Mouse (Mus musculus) v-Abl transformed pro-B cells (cell line): ENCODE measurements around the gene Scly.

Experiments used
- in situ Hi-C, 2 experiments: fragments of 400-800 bp; cut with MboI; formaldehyde crosslinking; loops; one replicate each; pipeline ENCODE4 v1.15.1; 2025; ENCODE audit not compliant: unreplicated experiment in 2 of 2

Gene Scly

GRCm38 (mm10) chr1:91351249-91351648 lies 53.1 kb downstream of the Scly start:
- in situ Hi-C loops = loop anchor here in 1 of 2 experiments (25.0 kb wide), 1 partner anchor 389 kb away; the partner anchor contains the start of genes Prlh and Rab17

GRCm38 (mm10) chr1:91352277-91352676 lies 54.1 kb downstream of the Scly start:
- in situ Hi-C loops = loop anchor here in 1 of 2 experiments (25.0 kb wide), 1 partner anchor 390 kb away; the partner anchor contains the start of genes Prlh and Rab17

GRCm38 (mm10) chr1:91356105-91356504 lies 58.0 kb downstream of the Scly start:
- in situ Hi-C loops = loop anchor here in 1 of 2 experiments (25.0 kb wide), 1 partner anchor 394 kb away; the partner anchor contains the start of genes Prlh and Rab17

GRCm38 (mm10) chr1:91362113-91362512 lies 64.0 kb downstream of the Scly start:
- in situ Hi-C loops = loop anchor here (10.0 to 25.0 kb wide), 2 partner anchors 123 to 400 kb away; partner anchors contain the start of genes Prlh (in 1 of the 2) and Rab17 (in 1 of the 2)

GRCm38 (mm10) chr1:91364822-91365644 lies 66.9 kb downstream of the Scly start:
- in situ Hi-C loops = loop anchor here (10.0 to 25.0 kb wide), 2 partner anchors 120 to 403 kb away; partner anchors contain the start of genes Prlh (in 1 of the 2) and Rab17 (in 1 of the 2)

GRCm38 (mm10) chr1:91365816-91366214 lies 67.7 kb downstream of the Scly start:
- in situ Hi-C loops = loop anchor here (10.0 to 25.0 kb wide), 2 partner anchors 119 to 404 kb away; partner anchors contain the start of genes Prlh (in 1 of the 2) and Rab17 (in 1 of the 2)

- in situ Hi-C loops = loop anchor here (10.0 to 25.0 kb wide), 2 partner anchors 118 to 404 kb away; partner anchors contain the start of genes Prlh (in 1 of the 2) and Rab17 (in 1 of the 2)
These were observed 68.3 kb downstream of the Scly start, which contains the start of gene Erfe for GRCm38 (mm10) chr1:91366215-91367108. Erfe (plus strand) TSS chr1:91366430.

- in situ Hi-C loops = loop anchor here (10.0 to 25.0 kb wide), 2 partner anchors 118 to 405 kb away; partner anchors contain the start of genes Prlh (in 1 of the 2) and Rab17 (in 1 of the 2)
These were observed 69.2 kb downstream of the Scly start for GRCm38 (mm10) chr1:91367295-91367694.

GRCm38 (mm10) chr1:91369408-91369807 lies 71.3 kb downstream of the Scly start:
- in situ Hi-C loops = loop anchor here (10.0 to 25.0 kb wide), 2 partner anchors 115 to 407 kb away; partner anchors contain the start of genes Prlh (in 1 of the 2) and Rab17 (in 1 of the 2)

- in situ Hi-C loops = loop anchor here in 1 of 2 experiments (25.0 kb wide), 1 partner anchor 408 kb away; the partner anchor contains the start of genes Prlh and Rab17
These were observed 71.9 kb downstream of the Scly start for GRCm38 (mm10) chr1:91370055-91370454.
